Mouse (Mus musculus): ENCODE results near the gene Acod1. TPM values are rescaled to one million over a fixed set of nuclear protein-coding genes. Genes with fewer than 3 reads are reported as not detected.
A peak's percentile ranks its signal among the peaks of the same experiment; 100 is the strongest.

Acod1 gene
- polyA plus RNA-seq, 1 experiment, result not detected

GRCm38 (mm10) chr14:103095826-103096225, 49.0 kb downstream of the Acod1 start:
- no peak overlapping the region for H3K4me3 ChIP-seq (ENCODE audit: insufficient read depth, low read depth, low read length)
- TF ChIP-seq CTCF (IDR thresholded peaks at IDR 0.05; ENCODE audit: insufficient read depth, low read depth, low read length) (no peak), POLR2A (IDR thresholded peaks at IDR 0.05; ENCODE audit: insufficient read depth, low read depth, low read length) (no peak)

GRCm38 (mm10) chr14:103096621-103097020, 49.8 kb downstream of the Acod1 start:
- peaks cover 5% of the 10 kb centered on the region for H3K4me1 ChIP-seq (ENCODE audit: control insufficient read depth, insufficient read depth, low read length)
- no peak overlapping the region for H3K27ac ChIP-seq (ENCODE audit: insufficient read depth, low read depth, low read length)
- TF ChIP-seq CTCF (IDR thresholded peaks at IDR 0.05; ENCODE audit: insufficient read depth, low read depth, low read length) (no peak), POLR2A (IDR thresholded peaks at IDR 0.05; ENCODE audit: insufficient read depth, low read depth, low read length) (no peak)
- 60% methylated on average over 6 of the region's 6 CpGs for WGBS
- no peak overlapping the region for H3K4me3 ChIP-seq (ENCODE audit: insufficient read depth, low read depth, low read length)

More at GRCm38 (mm10) chr14:103095826-103096225, 49.0 kb downstream of the Acod1 start:
- WGBS, result 92% methylated on average over 8 of the region's 8 CpGs
- Histone ChIP-seq H3K27ac (ENCODE audit: insufficient read depth, low read depth, low read length) (no peak overlapping the region), H3K4me1 (ENCODE audit: control insufficient read depth, insufficient read depth, low read length) (peaks cover 5% of the 10 kb centered on the region)

- TF ChIP-seq CTCF (IDR thresholded peaks at IDR 0.05; ENCODE audit: insufficient read depth, low read depth, low read length) (no peak), POLR2A (IDR thresholded peaks at IDR 0.05; ENCODE audit: insufficient read depth, low read depth, low read length) (no peak)
- Histone ChIP-seq H3K4me1 (ENCODE audit: control insufficient read depth, insufficient read depth, low read length) (peaks cover 5% of the 10 kb centered on the region), H3K4me3 (ENCODE audit: insufficient read depth, low read depth, low read length) (peak overlapping the region; percentile 90), H3K27ac (ENCODE audit: insufficient read depth, low read depth, low read length) (no peak overlapping the region)
- 2% methylated on average over 2 of the region's 2 CpGs for whole genome bisulfite sequencing
These were observed 51.4 kb downstream of the Acod1 start for GRCm38 (mm10) chr14:103098213-103098586.

DNA sequence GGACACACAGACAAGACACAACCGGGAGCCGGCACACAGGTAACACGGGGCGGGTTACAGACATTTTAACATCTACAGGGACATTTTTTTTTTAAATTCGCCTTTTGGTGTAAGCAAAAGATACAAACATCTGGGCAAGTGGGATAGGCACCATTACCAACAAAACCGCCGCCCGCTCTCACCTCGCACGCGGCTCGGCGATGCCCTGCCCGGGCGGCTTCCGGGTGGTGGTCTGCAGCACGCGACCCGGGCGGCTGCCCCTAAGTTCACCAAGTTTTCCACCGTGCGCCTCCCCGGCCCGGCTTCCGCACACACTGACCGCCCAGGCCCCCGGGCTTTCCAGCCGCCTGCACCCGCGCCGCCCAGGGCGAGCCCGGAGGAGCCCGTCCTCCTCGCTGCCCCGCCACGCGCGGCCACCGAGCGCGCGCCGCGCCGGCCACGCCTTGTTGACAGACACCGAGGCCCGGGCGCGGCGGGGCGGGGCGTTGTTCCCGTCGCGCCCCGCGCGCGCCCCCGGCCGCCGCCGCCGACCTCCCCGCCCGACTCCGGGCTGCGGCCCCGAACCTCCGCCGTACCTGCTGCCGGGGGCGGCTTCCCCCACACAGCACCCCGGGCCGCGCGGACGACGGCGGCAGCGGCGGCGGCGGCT, 51.9 kb downstream of the Acod1 start:
- peaks cover 5% of the 10 kb centered on the region for H3K4me1 ChIP-seq (ENCODE audit: control insufficient read depth, insufficient read depth, low read length)
- H3K4me3 ChIP-seq (ENCODE audit: insufficient read depth, low read depth, low read length), result peak overlapping the region; percentile 90
- peak overlapping the region; percentile 94 for H3K27ac ChIP-seq (ENCODE audit: insufficient read depth, low read depth, low read length)
- TF ChIP-seq POLR2A (IDR thresholded peaks at IDR 0.05; ENCODE audit: insufficient read depth, low read depth, low read length), result peak; percentile 63
- TF ChIP-seq CTCF (IDR thresholded peaks at IDR 0.05; ENCODE audit: insufficient read depth, low read depth, low read length), result no peak
- WGBS, result 2% methylated on average over 86 of the region's 86 CpGs

- H3K27ac ChIP-seq (ENCODE audit: insufficient read depth, low read depth, low read length), result peak within 1 kb of the TSS; percentile 94
- under 1% methylated on average over 88 of the region's 88 CpGs for WGBS
- H3K4me3 ChIP-seq (ENCODE audit: insufficient read depth, low read depth, low read length), result peak within 1 kb of the TSS; percentile 90
- TF ChIP-seq POLR2A (IDR thresholded peaks at IDR 0.05; ENCODE audit: insufficient read depth, low read depth, low read length) (peak; percentile 68; the same call in 1 of the 2 replicates), CTCF (IDR thresholded peaks at IDR 0.05; ENCODE audit: insufficient read depth, low read depth, low read length) (no peak)
- peaks cover 5% of the 10 kb centered on the region for H3K4me1 ChIP-seq (ENCODE audit: control insufficient read depth, insufficient read depth, low read length)
These were observed 52.6 kb downstream of the Acod1 start, which contains the start of gene Fbxl3 for GRCm38 (mm10) chr14:103099238-103099933. Gene Fbxl3 (minus strand): TSS chr14:103099566.

- no peak overlapping the region for H3K4me3 ChIP-seq (ENCODE audit: insufficient read depth, low read depth, low read length)
- H3K4me1 ChIP-seq (ENCODE audit: control insufficient read depth, insufficient read depth, low read length), result peaks cover 3% of the 10 kb centered on the region
- no peak overlapping the region for H3K27ac ChIP-seq (ENCODE audit: insufficient read depth, low read depth, low read length)
- WGBS, result 81% methylated on average over 13 of the region's 13 CpGs
- TF ChIP-seq POLR2A (IDR thresholded peaks at IDR 0.05; ENCODE audit: insufficient read depth, low read depth, low read length) (no peak), CTCF (IDR thresholded peaks at IDR 0.05; ENCODE audit: insufficient read depth, low read depth, low read length) (no peak)
These were observed 53.5 kb downstream of the Acod1 start for GRCm38 (mm10) chr14:103100296-103100695.

DNA sequence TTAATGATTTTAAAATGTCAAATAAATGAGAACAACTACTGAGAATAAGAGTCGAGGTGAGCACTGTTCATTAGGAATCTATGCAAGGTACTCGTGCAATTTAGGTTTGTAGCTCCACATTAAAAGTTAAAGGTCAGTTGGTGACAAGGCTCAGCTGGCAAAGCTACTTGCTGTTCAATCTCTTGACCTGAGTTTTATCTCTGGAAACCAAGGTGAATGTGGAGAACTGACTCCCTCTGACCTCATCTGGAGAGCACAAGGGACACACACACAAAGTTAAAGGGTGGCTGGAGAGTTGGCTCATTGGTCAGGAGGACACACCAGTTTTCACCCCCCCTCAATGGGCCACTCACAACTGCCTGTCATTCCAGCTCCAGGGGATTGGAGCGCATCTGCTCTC, 54.4 kb downstream of the Acod1 start:
- Histone ChIP-seq H3K4me3 (ENCODE audit: insufficient read depth, low read depth, low read length) (no peak overlapping the region), H3K27ac (ENCODE audit: insufficient read depth, low read depth, low read length) (no peak overlapping the region), H3K4me1 (ENCODE audit: control insufficient read depth, insufficient read depth, low read length) (peaks cover 2% of the 10 kb centered on the region; the same call in 1 of the 2 replicates)
- 90% methylated on average over 3 of the region's 3 CpGs for WGBS
- TF ChIP-seq POLR2A (IDR thresholded peaks at IDR 0.05; ENCODE audit: insufficient read depth, low read depth, low read length), result no peak
- TF ChIP-seq CTCF (IDR thresholded peaks at IDR 0.05; ENCODE audit: insufficient read depth, low read depth, low read length), result no peak

DNA sequence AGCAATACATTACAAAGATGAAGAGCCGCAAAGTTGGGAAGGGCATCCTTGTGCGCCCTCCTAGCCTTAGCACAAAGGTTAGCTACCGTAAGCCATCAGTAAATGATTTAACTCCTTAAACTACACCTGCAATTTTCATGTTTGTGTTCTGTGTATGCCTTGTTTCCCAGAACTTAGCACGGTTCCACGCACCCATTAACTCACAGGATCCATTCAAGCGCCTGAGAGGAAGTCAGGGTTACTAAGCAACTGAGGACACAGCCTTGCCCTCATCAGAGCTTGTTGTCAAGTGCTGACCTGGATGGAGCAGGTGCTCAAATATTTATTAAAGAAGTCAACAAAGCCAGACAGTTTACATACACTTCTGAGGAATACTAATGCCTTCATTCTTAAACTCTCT, 55.5 kb downstream of the Acod1 start:
- H3K4me1 ChIP-seq (ENCODE audit: control insufficient read depth, insufficient read depth, low read length), result no peaks in the 10 kb centered on the region
- 75% methylated on average over 6 of the region's 6 CpGs for WGBS
- no peak overlapping the region for H3K4me3 ChIP-seq (ENCODE audit: insufficient read depth, low read depth, low read length)
- TF ChIP-seq POLR2A (IDR thresholded peaks at IDR 0.05; ENCODE audit: insufficient read depth, low read depth, low read length) (no peak), CTCF (IDR thresholded peaks at IDR 0.05; ENCODE audit: insufficient read depth, low read depth, low read length) (no peak)
- no peak overlapping the region for H3K27ac ChIP-seq (ENCODE audit: insufficient read depth, low read depth, low read length)

GRCm38 (mm10) chr14:103102731-103103335, 56.1 kb downstream of the Acod1 start:
- WGBS, result 88% methylated on average over 10 of the region's 10 CpGs
- H3K27ac ChIP-seq (ENCODE audit: insufficient read depth, low read depth, low read length), result no peak overlapping the region
- TF ChIP-seq POLR2A (IDR thresholded peaks at IDR 0.05; ENCODE audit: insufficient read depth, low read depth, low read length) (no peak), CTCF (IDR thresholded peaks at IDR 0.05; ENCODE audit: insufficient read depth, low read depth, low read length) (no peak)
- H3K4me3 ChIP-seq (ENCODE audit: insufficient read depth, low read depth, low read length), result no peak overlapping the region
- H3K4me1 ChIP-seq (ENCODE audit: control insufficient read depth, insufficient read depth, low read length), result no peaks in the 10 kb centered on the region

Other genes starting within 250 kb of the Acod1 start
- 83.4 and 413 TPM in 2 replicates for gene Kctd12, start 64.3 kb upstream of the Acod1 start, polyA plus RNA-seq (2012; ENCODE audit: insufficient read depth, insufficient read length, low replicate concordance, missing spikeins)
- not detected in 2 replicates for gene Cln5, start 23.2 kb downstream of the Acod1 start, polyA plus RNA-seq (2012; ENCODE audit: insufficient read depth, insufficient read length, low replicate concordance, missing spikeins)
- not detected in 2 replicates for gene Fbxl3, start 52.6 kb downstream of the Acod1 start, polyA plus RNA-seq (2012; ENCODE audit: insufficient read depth, insufficient read length, low replicate concordance, missing spikeins)

Measured in olfactory bulb, adult 2 months (tissue).